Mouse (Mus musculus) heart, postnatal 14 days (tissue): ENCODE results near the gene Ric8a. TPM values are rescaled to one million over a fixed set of nuclear protein-coding genes. Genes with fewer than 3 reads are reported as not detected.
"Not testable (repeated sequence)": the region's sequence is repeated elsewhere in the genome, so short reads cannot be mapped to it uniquely, and the experiment has no call there.

Experiments used
- DNase-seq, 2 experiments: peaks; one replicate each; pipeline ENCODE4 v3.0.0; 2021 to 2022
- intact Hi-C: fragments of 180-260 bp; cut with DNase I; formaldehyde crosslinking; loops from one replicate; pipeline ENCODE4 v1.15.1; 2025
- total RNA-seq, 2 experiments: library from RNA; stranded (reverse); gene quantifications; 2 replicates each; pipeline ENCODE4 v1.2.3; 2021

The Ric8a gene
- total RNA-seq, 2 experiments from 2014 or later, result 23.7 to 24.5 TPM

DNA sequence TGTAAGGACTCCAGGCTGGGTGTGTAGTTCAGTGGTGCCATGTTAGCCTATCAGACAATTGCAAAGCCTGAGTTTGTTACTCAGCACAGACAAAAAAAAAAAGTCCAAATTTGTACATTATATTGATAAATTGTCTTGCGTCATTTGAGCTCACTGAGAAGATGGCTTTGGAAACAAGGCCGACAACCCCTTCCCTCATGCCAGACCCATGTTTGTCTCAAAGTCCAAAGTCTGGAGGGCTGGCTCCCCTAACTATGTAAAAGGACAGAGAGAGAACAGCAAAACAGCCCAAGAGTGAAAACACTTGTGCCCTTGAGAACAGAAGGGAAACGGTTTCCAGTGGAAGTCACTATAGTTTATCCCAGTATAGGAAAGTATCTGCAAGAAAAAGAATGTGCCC is 23.7 kb downstream of the Ric8a start:
- DNase-seq, result no peak
- intact Hi-C loops, result loop anchor here (5.0 kb wide), 1 partner anchor 33 kb away; the partner anchor contains the start of genes Odf3 and Scgb1c1

DNA sequence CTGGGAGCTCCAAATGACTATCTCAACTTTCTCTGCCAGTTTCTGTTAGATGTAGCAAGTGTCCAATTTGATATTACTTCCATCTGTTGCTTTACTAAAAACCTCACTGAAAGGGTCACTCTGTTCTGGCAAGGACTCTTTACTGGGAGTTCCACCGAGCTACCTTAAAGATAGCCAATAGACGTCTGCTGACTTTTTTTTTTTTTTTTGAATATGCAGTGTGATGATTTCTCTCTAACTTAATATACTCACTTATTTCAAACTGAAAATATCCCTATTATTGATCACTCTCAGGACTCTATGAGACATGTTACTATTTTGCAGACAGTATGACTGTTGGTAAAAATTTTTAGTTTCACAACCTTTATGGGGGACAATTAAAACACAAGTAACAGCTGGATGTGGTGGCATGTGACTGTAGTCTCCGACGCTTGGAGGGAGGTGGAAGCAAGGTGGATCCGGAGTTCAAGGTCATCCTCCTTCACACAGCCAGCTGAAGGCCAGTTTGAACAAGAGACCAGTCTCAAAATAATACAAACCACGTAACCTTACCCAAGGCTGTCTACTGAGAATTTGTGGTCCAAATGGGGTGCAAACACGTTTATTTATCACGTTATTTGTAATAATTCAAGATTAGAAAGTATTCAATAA is 24.2 kb downstream of the Ric8a start:
- no peak for DNase-seq
- intact Hi-C loops, result loop anchor here (1.0 to 5.0 kb wide), 2 partner anchors 24 to 34 kb away; partner anchors contain the start of genes Bet1l, Odf3 and Scgb1c1

DNA sequence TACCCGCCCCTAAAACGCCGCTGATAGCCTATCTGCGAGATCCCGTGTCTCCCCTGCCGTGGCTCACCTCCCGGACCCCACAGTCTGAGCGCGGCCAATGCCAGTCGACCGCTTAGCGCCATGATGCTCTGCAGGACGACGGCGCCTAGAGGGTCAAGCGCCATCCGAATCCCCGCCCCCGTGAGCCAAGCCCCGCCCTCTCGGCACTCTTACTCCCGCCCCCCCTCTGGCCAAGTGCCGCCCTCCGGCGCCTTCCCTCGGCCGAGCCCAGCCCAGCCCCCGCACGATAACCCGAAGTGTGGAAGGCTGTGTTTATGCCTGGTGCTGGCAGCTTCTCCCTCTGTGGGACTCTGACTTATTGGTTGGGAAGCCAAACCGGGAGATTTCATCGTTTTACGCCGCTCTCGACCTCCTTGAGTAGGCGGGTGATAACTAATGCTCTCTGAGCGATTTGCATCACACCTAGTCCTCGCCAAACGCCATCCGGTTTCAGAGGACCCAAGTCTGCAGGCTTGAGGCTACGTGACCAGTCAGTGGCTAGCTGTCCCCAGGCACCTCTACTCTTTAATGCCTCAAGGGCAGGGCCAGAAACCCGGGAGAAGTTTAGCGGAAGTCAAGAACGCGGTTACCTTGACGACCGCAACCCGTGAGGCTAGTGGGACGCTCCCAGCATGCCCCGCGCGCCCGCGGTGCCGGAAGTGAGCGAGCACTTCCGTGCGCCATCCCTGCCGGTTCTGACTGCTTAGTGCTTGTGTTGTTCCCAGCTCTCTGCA is 25.1 kb downstream of the Ric8a start, which contains the start of the genes Psmd13 and Sirt3:
Gene Psmd13, plus strand, starts transcription at position 273 of the 773 bp plus-strand sequence.
Gene Sirt3, minus strand, starts transcription at position 614 of the 773 bp plus-strand sequence.
- peak; percentile 95 to 96 for DNase-seq
- intact Hi-C loops, result loop anchor here (1.0 to 5.0 kb wide), 3 partner anchors 19 to 35 kb away; partner anchors contain the start of genes Bet1l, Cox8b, Odf3 and Scgb1c1

DNA sequence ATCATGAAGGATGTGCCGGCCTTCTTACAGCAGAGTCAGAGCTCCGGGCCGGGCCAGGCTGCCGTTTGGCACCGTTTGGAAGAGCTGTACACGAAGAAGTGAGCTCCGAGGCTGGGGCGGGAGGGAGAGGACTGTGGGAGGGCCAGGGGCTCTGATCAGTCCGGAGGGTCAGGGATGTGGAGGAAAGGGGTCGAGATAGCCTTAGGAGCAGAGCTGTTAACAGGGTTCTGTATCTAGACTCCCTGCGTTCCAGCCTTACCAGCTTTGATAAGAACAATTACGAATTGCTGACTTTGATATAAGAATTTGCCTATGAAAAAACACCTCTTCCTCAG is 25.7 kb downstream of the Ric8a start:
- intact Hi-C loops, result loop anchor here (2.0 to 5.0 kb wide), 2 partner anchors 18 to 35 kb away; partner anchors contain the start of genes Cox8b, Odf3 and Scgb1c1
- DNase-seq, result no peak

DNA sequence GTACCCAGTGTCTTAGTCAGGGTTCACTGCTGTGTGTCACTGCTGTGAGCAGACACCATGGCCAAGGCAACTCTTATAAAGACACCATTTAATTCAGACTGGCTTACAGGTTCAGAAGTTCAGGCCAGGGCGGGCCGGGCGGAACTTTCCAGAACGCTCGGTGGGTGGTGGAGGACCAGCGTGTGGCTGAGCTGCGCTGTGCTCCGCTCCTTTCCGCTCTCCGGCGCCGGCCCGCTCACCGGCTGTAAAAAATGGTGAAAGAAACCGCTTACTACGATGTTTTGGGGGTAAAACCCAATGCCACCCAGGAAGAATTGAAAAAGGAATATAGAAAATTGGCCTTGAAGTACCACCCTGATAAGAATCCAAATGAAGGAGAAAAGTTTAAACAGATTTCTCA is 33.9 kb downstream of the Ric8a start:
- DNase-seq, intact Hi-C loops: not testable (repeated sequence)

DNA sequence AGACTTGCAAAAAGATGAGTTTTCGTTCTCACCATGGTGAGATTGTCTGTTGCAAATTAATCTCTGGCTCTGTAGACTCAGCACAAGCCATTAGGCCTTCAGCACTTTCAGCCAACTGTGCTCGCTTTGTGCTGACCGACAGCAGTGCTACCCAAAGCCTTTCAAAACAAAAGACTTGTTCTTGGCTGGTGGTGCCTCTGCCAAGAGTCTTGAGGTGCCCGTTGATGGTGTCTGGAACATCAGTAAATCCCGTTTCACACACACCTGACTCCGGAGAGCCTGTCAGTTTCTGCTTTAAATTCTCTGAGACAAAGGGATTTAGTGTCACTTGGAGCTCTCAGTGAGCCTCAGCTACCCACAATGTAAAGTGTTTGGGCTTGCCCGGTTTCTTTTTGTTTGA is 37.3 kb downstream of the Ric8a start:
- no peak for DNase-seq
- intact Hi-C loops, result no loop called here

DNA sequence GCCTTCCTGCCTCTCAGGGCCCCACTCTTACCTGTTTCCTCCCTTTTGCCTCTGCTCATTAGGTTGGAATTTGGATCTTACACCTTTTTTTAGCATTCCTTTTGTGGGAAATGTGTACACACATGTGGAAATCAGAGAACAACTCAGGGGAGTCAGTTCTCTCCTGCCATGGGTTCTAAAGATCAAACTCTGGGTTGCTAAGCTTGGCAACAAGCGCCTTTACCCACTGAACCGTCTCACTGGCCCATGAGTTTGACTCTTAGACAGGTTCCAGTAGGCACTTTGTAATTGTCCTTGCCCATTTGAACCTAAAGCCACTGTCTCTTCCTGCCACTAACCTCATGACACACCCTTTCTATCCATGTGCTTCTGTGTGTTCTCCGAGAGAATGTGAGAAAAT is 37.9 kb downstream of the Ric8a start:
- intact Hi-C loops, result no loop called here
- DNase-seq, result no peak

DNA sequence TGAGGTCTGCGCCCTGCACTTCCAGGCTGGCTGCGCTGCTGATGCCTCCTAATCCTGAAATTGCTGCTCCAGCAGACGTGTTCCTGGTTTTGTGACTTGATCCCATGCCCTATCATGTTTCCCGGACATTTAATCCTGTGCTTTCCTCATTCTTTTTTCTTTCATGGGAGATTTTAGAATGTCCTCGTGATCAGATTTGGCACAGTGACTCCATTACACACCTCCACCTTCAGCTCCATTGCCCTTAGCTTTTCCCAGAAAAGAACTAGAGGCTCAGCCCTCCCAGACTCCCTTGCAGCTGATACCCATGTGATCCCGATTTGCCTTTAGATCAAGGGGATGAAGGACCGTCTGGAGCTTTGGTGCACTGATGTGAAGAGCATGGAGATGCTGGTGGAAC is 41.1 kb downstream of the Ric8a start:
- intact Hi-C loops, result no loop called here

DNA sequence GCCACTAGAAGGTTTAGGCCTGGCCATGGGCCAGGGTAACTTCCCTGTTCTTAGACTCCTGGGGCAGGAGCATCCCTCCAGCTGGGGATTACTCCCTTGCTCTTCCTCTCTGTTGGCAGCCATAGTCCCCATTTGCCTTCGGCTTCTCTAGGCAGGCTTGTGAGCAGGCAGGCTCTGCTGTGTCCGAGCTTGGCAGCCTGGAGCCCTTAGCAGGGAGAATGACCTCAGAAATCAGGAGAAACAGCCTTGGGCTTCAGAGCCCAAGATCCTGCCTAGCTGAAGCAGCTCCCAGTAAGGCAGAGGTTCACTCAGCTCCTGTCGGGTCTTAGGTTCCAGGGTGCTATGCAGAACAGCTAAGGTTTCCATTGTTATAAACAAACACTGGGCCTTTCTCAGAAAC is 42.4 kb downstream of the Ric8a start:
- DNase-seq, result no peak
- intact Hi-C loops, result no loop called here

More for the DNA sequence above, 41.1 kb downstream of the Ric8a start:
- DNase-seq, result no peak

DNA sequence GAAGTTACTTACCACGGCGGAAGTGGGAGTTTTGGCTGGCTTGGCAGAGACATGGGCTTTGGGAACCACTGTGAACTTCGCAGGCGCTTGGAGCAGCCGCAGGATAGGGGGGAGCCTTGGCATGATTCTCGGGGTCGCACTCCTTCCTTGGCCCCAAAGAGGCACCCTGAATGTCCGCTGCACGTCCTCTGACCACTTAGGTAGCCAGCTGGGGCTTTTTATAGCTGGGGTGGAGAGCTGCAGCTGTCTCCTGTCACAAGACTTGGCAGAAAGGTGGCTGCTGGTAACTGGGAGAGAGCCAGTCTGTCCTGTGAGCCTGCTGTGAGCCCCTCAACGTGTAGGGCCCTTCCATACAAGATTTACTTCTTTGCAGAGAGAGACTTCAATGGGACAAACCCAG is 43.5 kb downstream of the Ric8a start, which contains the start of gene Cox8b:
Gene Cox8b, minus strand, starts transcription at position 227 of the 400 bp plus-strand sequence.
- intact Hi-C loops, result loop anchor here (2.0 kb wide), 1 partner anchor 17 kb away; the partner anchor contains the start of gene Sirt3
- peak; percentile 50 to 66 for DNase-seq

DNA sequence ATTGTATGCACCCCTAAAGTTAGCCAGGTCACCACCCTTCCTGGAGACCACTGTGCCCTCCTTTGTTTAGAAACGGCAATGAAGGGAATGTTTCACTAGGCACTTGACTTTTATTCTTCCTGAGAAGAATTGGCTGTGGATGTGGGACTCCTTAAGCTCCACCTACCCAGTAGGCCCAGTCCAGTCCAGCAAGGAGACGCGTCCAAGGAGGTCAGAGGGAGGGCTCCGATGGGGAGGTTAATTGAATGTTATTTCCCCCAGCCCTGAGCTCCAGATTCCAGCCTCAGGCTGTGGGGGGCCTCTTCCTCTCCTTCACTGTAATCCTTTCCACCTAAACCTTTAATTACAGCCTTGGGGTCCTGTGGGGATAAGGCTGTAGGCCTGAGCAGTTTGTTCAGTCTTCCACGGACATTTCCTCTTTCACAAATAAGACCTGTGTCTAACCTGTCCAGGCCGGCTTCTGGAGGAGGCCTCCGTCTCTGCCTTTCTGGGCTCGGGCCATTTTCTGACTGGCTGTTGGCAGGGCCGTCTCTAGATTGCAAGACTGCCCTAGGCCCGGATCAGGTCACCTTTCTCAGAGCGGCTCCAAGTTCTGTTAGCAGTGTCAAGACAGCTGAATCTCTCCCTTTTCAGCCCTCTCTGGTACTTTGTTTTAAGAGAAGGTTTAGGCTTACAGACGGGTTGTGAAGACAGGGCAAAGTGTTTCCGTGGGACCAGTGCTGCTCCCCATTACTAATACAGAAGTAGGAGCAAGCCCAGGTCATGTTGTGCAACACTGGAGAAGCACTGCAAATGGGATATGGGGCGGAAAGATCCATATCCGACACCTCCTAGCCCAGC is 45.5 kb downstream of the Ric8a start:
- intact Hi-C loops, result no loop called here
- peak in 1 of 2 experiments; percentile 49 for DNase-seq

DNA sequence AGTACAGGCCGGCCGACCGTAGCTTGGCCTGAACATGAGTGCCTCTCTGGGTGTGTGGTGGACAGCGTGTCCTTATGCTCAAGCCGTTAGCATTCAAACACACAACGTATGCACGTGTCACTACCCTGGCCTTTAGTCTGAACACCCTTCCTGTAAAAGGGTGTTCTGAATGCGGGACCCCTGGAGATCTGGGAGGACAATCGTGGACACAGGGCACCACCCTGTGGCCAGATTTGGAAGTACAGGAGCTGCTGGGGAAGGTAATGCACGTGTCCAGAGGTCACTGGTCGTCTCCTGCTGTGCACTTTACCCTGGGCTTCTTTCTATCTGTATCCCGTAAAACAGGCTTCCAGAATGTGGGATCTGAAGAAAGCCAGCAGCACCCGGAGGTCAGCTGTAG is 46.5 kb downstream of the Ric8a start:
- DNase-seq, result peak; percentile 86 to 92
- intact Hi-C loops, result loop anchor here (1.0 kb wide), 1 partner anchor 58 kb away; the partner anchor contains the start of gene Scgb1c1

DNA sequence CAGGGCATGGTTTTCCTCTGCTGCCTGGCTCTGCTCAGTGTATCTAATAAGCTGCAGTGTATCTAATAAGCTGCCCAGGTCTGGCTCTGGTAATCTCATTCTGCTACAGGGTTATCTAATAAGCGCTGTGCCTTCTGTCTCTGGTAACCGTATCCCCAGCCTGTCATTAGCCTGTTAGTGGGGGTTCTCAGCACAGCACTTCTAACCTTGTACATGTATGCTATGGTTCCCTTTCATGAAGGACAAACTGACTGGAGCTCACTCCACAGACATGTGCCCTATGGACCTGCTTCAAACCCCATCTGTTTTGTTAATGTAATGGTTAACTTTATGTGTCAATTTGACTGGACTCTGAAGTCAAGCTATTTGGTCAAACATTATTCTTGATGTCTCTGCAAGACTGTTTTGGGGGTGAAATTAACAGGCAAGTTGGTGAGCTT is 48.9 kb downstream of the Ric8a start:
- DNase-seq, result no peak
- intact Hi-C loops, result loop anchor here (5.0 kb wide), 3 partner anchors 52 to 272 kb away; partner anchors contain the start of genes Gm45717 and Ifitm2

DNA sequence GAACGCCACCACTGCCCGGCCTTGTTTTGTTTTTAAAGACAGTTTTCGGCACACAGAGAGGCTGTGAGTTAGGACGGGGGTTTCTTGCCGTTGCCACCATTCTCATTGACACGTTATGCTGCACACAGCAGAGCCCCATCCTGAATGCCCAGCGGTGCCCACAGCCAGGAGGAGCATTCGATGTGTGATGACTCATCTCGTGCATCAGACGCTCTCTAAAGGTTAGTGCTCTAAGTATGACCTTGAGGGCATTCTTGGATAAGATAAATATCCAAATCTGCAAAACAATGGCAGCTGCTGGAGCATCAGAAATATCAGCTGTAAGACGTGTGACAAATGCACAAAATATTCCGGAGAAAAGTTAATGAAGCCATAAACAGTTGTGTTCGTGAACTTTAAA is 50.4 kb downstream of the Ric8a start:
- intact Hi-C loops, result loop anchor here (5.0 kb wide), 3 partner anchors 50 to 270 kb away; partner anchors contain the start of genes Gm45717 and Ifitm2
- DNase-seq, result no peak

DNA sequence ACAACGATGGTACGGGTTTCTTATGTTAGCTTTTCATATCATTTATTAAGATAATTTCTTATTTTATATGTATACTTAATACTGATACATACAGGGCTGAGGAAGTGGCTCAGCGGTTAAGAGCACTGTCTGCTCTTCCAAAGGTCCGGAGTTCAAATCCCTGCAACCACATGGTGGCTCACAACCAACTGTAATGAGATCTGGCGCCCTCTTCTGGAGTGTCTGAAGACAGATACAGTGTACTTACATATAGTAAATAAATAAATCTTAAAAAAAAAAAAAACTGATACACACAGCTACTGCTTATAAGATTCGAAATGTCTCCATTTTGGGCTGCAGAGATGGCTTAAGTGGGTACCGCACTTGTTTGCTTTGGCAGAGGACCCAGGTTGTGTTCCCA is 50.9 kb downstream of the Ric8a start:
- DNase-seq, result no peak
- intact Hi-C loops, result loop anchor here (1.0 to 5.0 kb wide), 6 partner anchors 31 to 270 kb away; partner anchors contain the start of genes Gm45717 and Ifitm2

DNA sequence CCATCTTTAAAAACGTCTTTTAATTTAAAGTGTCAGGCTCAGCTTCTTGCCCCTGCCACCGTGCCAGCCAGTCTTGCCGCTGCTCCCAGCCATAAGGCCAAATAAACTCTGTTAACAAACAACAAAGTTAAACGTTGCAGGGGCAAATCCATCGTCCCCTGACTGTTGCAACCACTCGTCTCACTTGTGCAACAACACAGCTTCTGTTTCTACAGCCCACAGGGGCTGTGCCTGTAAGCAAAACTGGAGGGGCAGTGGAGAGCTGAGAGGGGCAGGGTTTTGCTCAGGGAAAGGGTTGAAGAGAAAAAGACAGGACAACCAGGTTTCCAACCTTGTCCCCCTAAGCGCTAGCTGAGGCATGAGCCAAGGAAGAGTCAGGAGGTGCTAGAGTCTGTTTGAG is 51.4 kb downstream of the Ric8a start:
- DNase-seq, result no peak
- intact Hi-C loops, result loop anchor here (1.0 to 5.0 kb wide), 6 partner anchors 31 to 269 kb away; partner anchors contain the start of genes Gm45717 and Ifitm2

DNA sequence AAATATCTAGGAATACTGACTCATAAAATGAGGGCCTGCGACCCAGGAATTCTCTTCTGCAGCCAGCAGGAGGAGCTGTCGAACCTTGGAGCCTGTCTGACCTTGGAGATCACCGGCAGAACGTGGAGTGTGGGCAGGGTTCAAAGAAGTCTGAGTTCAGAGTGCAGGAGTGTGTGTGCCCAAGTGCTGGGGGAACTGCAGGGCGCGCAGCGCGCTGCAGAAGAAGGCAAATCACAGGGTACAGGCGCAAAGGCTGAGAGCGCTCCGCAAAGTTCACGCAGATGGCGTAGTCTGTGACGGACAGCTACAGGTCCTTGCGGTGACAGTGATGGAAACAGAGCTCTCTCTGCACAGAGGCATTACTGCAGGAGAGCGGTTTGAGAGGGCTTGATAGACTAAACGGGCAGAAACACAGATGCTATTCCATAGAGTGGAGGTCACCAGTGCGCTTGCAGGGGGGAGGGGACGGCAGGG is 51.9 kb downstream of the Ric8a start:
- DNase-seq, result peak; percentile 84 to 86
- intact Hi-C loops, result loop anchor here (1.0 to 5.0 kb wide), 6 partner anchors 30 to 269 kb away; partner anchors contain the start of genes Gm45717 and Ifitm2

DNA sequence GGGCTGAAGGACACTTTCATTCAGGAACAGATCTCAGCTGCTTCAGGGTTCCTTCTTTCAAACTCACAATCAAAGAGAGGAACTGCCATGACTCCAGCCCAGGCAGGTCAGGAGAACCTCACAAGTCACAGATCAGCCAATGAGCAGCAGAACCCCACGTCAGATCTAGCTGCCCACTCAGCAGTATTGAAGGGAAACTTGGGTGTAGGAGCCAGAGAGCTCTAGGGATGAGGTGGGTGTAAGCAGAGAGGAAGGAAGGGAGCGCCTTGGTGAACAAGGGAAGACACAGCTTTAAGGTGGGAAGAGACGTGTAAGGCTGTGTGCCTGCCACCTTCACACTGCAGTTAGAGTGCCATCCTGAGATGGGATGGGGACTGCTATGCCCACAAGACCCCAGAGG is 55.5 kb downstream of the Ric8a start:
- no peak for DNase-seq
- intact Hi-C loops, result no loop called here

DNA sequence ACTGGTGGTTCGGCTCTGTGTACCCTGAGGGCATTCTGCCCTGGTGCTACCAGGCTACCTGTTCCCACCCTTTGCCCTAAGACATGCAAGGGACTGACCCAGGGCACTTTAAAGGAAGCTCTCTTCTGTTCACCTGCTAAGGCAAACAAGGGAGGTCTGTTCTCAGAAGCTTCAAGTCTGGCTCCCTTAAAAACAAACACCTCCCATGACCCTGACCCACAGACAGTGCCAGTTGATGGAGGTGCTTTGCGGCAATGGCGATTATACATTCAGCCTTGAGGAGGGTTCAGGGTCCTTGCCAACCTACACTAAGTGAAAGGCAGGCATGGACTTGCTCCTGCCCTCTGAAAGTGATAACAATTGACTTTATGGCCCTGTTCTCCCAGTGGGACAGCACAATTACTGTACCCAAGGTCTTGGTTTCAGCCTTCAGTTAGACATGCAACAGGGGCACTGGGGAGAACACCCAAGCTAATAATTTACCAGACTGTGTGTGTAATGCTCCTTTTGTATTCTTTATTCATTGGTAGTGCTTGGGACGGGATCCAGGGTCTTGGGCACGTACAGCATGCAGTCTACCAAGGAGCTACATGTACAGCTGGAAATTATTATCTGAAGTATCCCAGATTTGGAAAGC is 56.2 kb downstream of the Ric8a start:
- intact Hi-C loops, result no loop called here
- DNase-seq, result no peak
